Mouse (Mus musculus) left cerebral cortex, postnatal 10 days (tissue): ENCODE results near the gene Ranbp1. TPM values are rescaled to one million over a fixed set of nuclear protein-coding genes. Genes with fewer than 3 reads are reported as not detected.

Source experiments
- DNase-seq, 2 experiments: peaks; one replicate each; pipeline ENCODE4 v3.0.0; 2021 to 2022; ENCODE audit warnings: low spot score in 2 of 2, mixed read lengths in 1 of 2; ENCODE audit errors: extremely low spot score in 1 of 2
- intact Hi-C: fragments of 180-260 bp; cut with DNase I; formaldehyde crosslinking; loops from one replicate; pipeline ENCODE4 v1.15.1; 2025
- total RNA-seq, 2 experiments: library from RNA; stranded (reverse); gene quantifications; 2 replicates each; pipeline ENCODE4 v1.2.3; 2021

The Ranbp1 gene
- total RNA-seq, 2 experiments from 2014 or later: 116 to 122 TPM

- intact Hi-C loops: no loop called here
- peak; percentile 64 to 84 for DNase-seq
Measured at GRCm38 (mm10) chr16:18235389-18236065, 13.0 kb downstream of the Ranbp1 start.

DNA sequence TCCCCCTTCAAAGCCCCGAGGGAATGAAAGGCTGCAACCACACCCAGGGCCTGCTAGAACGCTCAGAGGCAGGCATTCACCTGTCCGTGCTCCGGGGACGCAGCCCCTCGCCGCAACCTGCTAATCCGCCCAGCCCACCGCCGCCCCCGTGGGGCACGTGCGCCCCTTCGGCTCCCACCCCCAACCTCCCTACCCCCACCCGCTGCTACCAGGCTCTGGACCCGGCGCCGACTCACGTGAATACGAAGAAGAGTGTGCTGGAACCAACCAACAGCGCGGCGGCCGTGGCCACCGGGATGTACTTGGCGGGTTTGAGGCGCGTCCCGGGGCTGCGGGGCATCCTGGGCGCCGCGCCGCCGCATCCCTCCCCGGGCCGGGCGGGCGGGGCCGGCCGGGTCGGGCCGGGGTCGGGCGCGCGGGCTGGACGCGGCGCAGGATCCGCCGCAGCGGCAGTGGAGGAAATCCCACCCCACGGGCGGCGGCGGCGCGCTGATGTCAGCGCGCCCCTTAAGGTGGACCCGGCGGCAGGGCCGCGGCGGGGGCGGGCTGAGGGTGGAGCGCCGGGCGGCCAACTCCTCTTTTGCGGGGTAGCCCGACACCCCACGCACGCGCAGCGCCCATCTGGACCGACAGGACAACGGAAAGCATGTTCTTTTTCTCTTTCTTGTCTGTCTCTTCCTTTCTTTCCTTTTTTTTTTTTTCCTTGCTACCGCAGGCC lies 13.7 kb downstream of the Ranbp1 start, which contains the start of gene Zdhhc8:
Gene Zdhhc8 (minus strand): TSS at position 466 of the 718 bp plus-strand sequence.
- intact Hi-C loops: no loop called here
- DNase-seq: peak; percentile 71 to 92

DNA sequence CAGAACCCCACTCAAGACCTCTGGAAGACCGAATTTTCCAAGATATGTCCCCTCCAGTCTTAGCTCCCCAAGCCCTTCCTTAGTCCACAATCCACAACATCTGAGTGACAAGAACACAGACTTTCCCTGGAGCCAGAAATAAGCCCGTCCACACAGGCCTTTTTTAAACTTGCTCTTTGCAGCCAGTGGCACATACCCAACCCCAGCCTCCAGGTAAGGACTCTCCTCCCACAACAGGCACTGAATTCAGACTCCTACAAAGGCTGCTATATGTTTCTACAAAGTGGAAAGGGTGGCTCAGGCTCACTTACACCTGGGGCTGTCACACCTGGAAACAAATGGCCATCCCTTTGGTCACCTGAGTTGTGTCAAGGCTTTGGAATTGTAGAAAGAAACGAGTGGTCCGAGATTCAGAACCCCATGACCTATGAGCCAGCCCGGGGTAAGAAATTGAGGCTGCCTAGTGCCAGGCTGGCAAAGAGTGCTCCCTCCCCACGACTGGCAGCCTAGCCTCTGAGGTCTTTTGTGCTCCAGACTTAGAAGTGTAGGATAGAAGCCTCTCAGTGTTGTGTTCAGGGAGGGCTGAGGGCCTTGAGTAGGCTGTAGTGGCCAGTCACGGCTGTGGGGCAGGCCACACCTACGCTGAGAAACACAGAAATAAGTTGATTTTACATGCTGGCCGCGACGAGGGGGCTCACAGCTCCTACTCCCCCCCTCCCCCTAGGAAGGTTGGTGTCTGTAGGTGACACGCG lies 14.4 kb downstream of the Ranbp1 start:
- intact Hi-C loops: no loop called here
- no peak for DNase-seq

GRCm38 (mm10) chr16:18233451-18233850 lies 15.1 kb downstream of the Ranbp1 start:
- intact Hi-C loops: no loop called here
- no peak for DNase-seq

DNA sequence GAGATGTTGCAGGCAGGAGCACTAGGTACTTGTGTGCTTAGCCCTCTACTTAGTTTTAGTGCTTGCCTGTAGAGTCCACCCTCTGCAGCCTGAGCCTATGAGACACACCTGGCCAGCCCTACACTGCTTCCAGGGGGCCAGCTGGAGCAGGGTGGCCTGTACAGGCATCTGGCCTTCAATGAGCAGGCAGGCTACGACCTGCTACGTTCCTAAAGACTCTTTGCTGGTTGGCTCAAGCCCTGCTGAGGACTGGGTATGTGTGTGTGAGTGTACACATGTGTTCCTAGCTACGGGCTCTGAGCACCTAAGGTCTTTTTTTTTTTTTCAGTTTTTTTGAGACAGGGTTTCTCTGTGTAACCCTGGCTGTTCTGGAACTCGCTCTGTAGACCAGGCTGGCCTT lies 17.1 kb downstream of the Ranbp1 start:
- no peak for DNase-seq
- intact Hi-C loops: no loop called here

GRCm38 (mm10) chr16:18231047-18231446 lies 17.5 kb downstream of the Ranbp1 start:
- no peak for DNase-seq
- intact Hi-C loops: no loop called here

- intact Hi-C loops: no loop called here
- DNase-seq: no peak
Measured at GRCm38 (mm10) chr16:18230617-18231016, 17.9 kb downstream of the Ranbp1 start.

DNA sequence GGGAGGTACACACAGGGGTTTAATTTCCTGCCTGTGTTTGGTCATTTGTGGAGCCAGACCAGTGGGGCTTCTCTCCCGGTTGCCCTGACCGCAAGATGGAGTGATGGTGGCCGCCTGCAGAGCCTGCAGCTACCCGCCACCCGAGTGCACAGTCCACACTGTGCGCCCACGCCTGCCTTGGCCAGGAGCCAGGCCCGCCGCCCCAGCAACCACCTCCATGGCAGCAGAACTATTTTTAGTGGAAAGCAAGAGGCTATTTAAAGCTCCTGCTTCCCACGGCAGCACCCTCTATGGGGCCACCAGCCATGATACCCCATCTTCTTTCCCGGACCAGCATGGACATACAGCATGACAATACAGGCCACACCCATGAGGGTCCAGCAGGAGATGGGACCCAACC lies 18.9 kb downstream of the Ranbp1 start:
- intact Hi-C loops: no loop called here
- peak; percentile 85 to 89 for DNase-seq

GRCm38 (mm10) chr16:18228856-18229255 lies 19.7 kb downstream of the Ranbp1 start:
- intact Hi-C loops: no loop called here
- DNase-seq: peak in 1 of 2 experiments; percentile 23

DNA sequence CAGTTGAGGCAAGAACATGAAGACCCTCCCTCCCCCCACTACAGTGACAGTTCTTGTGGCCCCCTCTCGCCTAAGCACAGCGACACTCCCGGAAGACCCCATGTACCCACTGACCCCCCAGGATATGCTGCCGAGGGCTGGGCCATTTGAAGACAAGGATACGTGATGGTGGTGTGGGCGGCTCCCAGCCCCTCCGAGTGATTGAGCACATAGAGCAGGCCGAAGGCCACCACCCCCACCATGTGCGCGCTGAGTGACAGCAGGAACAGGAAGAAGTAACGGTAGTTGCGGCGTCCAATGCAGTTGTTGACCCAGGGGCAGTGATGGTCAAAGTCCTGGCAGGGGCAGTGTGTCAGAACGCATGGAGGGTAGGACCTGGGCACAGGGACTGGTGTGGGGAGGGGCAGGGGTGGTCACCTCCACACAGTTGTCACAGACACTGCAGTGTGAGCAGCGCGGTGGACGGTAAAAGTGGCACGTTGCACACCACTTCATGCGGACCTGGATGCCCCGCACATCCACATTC lies 20.6 kb downstream of the Ranbp1 start:
- intact Hi-C loops: no loop called here
- DNase-seq: peak in 1 of 2 experiments; percentile 40

DNA sequence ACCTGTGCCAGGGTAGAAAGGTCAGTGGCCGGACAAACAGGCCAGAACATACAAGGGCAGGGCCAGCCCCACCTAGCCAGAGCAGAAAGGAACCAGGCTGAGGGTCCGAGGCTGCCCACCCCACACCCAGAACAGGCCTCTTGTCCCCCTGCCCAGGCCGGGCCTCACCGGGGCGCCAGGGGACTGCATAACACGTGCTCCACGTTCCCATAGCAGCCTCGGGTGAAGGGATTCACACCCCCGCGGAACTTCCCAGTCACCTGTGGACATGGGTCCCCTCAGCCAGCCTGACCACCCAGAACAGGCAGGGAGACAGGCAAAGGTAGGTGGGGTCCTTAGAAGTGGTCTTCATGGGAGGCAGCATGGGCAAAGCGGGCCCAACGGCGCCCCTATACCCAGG lies 21.3 kb downstream of the Ranbp1 start:
- peak in 1 of 2 experiments; percentile 42 for DNase-seq
- intact Hi-C loops: no loop called here

GRCm38 (mm10) chr16:18222188-18222587 lies 26.3 kb downstream of the Ranbp1 start:
- no peak for DNase-seq
- intact Hi-C loops: no loop called here

DNA sequence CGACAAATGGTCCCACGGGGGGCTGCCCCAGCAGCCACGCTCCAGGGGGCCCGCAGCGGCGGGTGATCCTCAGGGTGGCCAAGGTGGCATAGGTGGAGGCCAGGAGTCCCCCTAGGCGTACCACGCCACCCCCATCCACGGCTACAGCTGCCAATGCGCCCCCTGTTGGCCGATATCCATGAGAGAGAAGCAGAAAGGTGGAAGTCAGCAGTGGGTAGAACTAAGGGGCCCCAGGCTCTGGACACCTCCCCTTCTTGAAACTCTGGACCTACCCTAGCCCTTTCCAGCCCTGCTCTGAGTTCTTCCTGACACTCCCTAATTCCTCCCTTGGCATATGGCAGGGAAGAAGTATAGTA lies 27.0 kb downstream of the Ranbp1 start:
- intact Hi-C loops: no loop called here
- DNase-seq: no peak

- no peak for DNase-seq
- intact Hi-C loops: no loop called here
Measured at GRCm38 (mm10) chr16:18220856-18221542, 27.5 kb downstream of the Ranbp1 start.

- intact Hi-C loops: no loop called here
- peak in 1 of 2 experiments; percentile 85 for DNase-seq
Measured at GRCm38 (mm10) chr16:18220001-18220400, 28.5 kb downstream of the Ranbp1 start.

DNA sequence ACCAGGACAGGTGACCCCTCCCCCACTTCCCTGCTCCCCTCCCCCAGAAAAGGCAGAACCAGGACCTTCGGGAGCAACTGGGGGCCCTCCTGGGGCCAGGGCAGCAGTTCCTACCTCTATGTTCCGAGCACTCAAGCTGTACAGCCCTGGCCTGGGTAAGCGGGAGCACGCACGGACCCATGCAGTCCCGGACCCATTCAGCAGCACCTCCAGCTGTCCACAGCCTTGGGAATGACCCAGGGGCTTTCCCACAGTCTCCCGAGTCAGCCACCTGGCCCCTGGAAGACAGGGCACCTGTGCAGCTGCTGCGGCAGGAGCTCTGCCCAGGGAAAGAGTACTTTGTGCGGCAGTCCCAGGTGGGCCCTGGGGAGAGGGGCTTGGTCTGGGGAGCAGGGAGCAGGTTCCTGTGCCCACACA lies 29.9 kb downstream of the Ranbp1 start:
- intact Hi-C loops: loop anchor here (10.0 kb wide), 1 partner anchor 294 kb away; the partner anchor contains the start of gene Slc25a1
- no peak for DNase-seq

DNA sequence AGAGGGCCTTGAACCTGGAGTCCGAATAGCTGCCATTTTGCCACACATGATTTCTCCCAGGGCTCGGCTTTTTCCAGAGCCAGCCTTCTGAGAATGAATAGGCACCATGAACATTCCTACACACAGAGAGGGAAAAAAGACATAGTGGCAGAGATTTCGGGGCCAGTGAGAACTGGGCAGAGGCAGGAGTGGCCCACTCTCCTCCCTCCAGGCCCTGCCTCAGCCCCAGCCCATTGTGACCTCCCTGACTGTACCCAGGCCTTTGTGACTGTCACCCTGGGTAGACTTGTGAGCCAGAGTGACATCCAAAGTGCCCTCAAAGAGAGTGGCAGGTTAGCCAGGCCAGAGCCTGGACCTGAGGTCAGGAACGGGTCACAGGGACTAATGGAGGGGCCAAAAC lies 31.0 kb downstream of the Ranbp1 start, which contains the start of gene Ccdc188:
Gene Ccdc188 (plus strand): TSS at position 301 of the 400 bp plus-strand sequence.
- intact Hi-C loops: loop anchor here (10.0 kb wide), 1 partner anchor 293 kb away; the partner anchor contains the start of gene Slc25a1
- no peak for DNase-seq

GRCm38 (mm10) chr16:18214858-18215257 lies 33.7 kb downstream of the Ranbp1 start:
- no peak for DNase-seq
- intact Hi-C loops: loop anchor here (10.0 kb wide), 1 partner anchor 290 kb away; the partner anchor contains the start of gene Slc25a1
